Mouse (Mus musculus) liver, adult (tissue): ENCODE results near the gene Epb41.

ENCODE experiments used
- GATA4 ChIP-seq: IDR thresholded peaks from 2 replicates; pipeline ENCODE4 v1.6.1; 2014; ENCODE audit warnings: mild to moderate bottlenecking, low read length; ENCODE audit not compliant: insufficient replicate concordance

Epb41 gene

GRCm38 (mm10) chr4:132011619-132012018 lies 63.5 kb downstream of the Epb41 start:
- TF ChIP-seq GATA4: no peak

- no peak for TF ChIP-seq GATA4
Measured at GRCm38 (mm10) chr4:132010416-132010815, 64.7 kb downstream of the Epb41 start.

GRCm38 (mm10) chr4:132008191-132008590 lies 66.9 kb downstream of the Epb41 start:
- no peak for TF ChIP-seq GATA4

- no peak for TF ChIP-seq GATA4
Measured at GRCm38 (mm10) chr4:132007123-132007522, 68.0 kb downstream of the Epb41 start.

GRCm38 (mm10) chr4:131998641-131999040 lies 76.5 kb downstream of the Epb41 start:
- no peak for TF ChIP-seq GATA4

- TF ChIP-seq GATA4: no peak
Measured at GRCm38 (mm10) chr4:131997476-131997875, 77.6 kb downstream of the Epb41 start.

- TF ChIP-seq GATA4: no peak
Measured at GRCm38 (mm10) chr4:131996985-131997384, 78.1 kb downstream of the Epb41 start.

GRCm38 (mm10) chr4:131993792-131994191 lies 81.3 kb downstream of the Epb41 start:
- no peak for TF ChIP-seq GATA4

GRCm38 (mm10) chr4:131982881-131983538 lies 92.1 kb downstream of the Epb41 start:
- no peak for TF ChIP-seq GATA4

- TF ChIP-seq GATA4: no peak
Measured at GRCm38 (mm10) chr4:131981755-131982154, 93.4 kb downstream of the Epb41 start.

- TF ChIP-seq GATA4: no peak
Measured at GRCm38 (mm10) chr4:131977201-131977600, 97.9 kb downstream of the Epb41 start.

- no peak for TF ChIP-seq GATA4
Measured at GRCm38 (mm10) chr4:131970244-131970853, 104.8 kb downstream of the Epb41 start.

- TF ChIP-seq GATA4: no peak
Measured at GRCm38 (mm10) chr4:131968873-131969272, 106.2 kb downstream of the Epb41 start.

GRCm38 (mm10) chr4:131957161-131957560 lies 118.0 kb downstream of the Epb41 start:
- TF ChIP-seq GATA4: no peak

- no peak for TF ChIP-seq GATA4
Measured at GRCm38 (mm10) chr4:131950657-131951056, 124.5 kb downstream of the Epb41 start.

- TF ChIP-seq GATA4: no peak
Measured at GRCm38 (mm10) chr4:131949903-131950302, 125.2 kb downstream of the Epb41 start.

- no peak for TF ChIP-seq GATA4
Measured at GRCm38 (mm10) chr4:131947848-131948247, 127.3 kb downstream of the Epb41 start.
